Comparison of ENCODE assay signal across 8 mouse cellular contexts in genomic region chr5:149637306-149637705, GRCm38 (mm10). TPM values are rescaled to one million over a fixed set of nuclear protein-coding genes. Genes with fewer than 3 reads are reported as not detected.
DNase-seq lines count a peak whose midpoint lies in the region; ATAC-seq and TF ChIP-seq lines count a peak whose summit lies in the region.

No protein-coding gene starts in this region.

- TF ChIP-seq EP300 in ES-Bruce4 (IDR thresholded peaks at IDR 0.05; ENCODE audit: insufficient read depth, low read depth, low read length), result no peak

- intact Hi-C loops in heart, postnatal 25 days (cut with DNase I), result no loop called here

- no peaks in the 10 kb centered on the region for H3K27me3 ChIP-seq in heart, embryonic 11.5 days (ENCODE audit: control insufficient read depth, insufficient read depth, low read length)
- H3K27me3 ChIP-seq in ES-Bruce4 (ENCODE audit: control insufficient read depth, insufficient read depth, low read length, poor library complexity, severe bottlenecking), result no peaks in the 10 kb centered on the region
- no peaks in the 10 kb centered on the region for H3K27me3 ChIP-seq in hindbrain, embryonic 13.5 days
- no peaks in the 10 kb centered on the region for H3K27me3 ChIP-seq in midbrain, embryonic 12.5 days
- no peaks in the 10 kb centered on the region for H3K27me3 ChIP-seq in thymus, adult 2 months (ENCODE audit: control insufficient read depth, insufficient read depth, low read length)

- H3K27ac ChIP-seq in heart, embryonic 11.5 days (ENCODE audit: low read depth, low read length), result no peak overlapping the region
- H3K27ac ChIP-seq in ES-Bruce4 (ENCODE audit: insufficient read depth, low read length), result no peak overlapping the region
- H3K27ac ChIP-seq in hindbrain, embryonic 13.5 days, result no peak overlapping the region
- no peak overlapping the region for H3K27ac ChIP-seq in midbrain, embryonic 12.5 days (replicated peaks)
- no peak overlapping the region for H3K27ac ChIP-seq in thymus, adult 2 months (ENCODE audit: control insufficient read depth, insufficient read depth, low read length)

- no peaks in the 10 kb centered on the region for H3K36me3 ChIP-seq in heart, embryonic 11.5 days (ENCODE audit: control insufficient read depth, insufficient read depth, low read length)
- H3K36me3 ChIP-seq in ES-Bruce4 (ENCODE audit: control insufficient read depth, insufficient read depth, low read length, poor library complexity, severe bottlenecking), result peaks cover 23% of the 10 kb centered on the region
- H3K36me3 ChIP-seq in hindbrain, embryonic 13.5 days, result peaks cover 8% of the 10 kb centered on the region
- peaks cover 13% of the 10 kb centered on the region for H3K36me3 ChIP-seq in midbrain, embryonic 12.5 days
- no peaks in the 10 kb centered on the region for H3K36me3 ChIP-seq in thymus, adult 2 months (ENCODE audit: control insufficient read depth, insufficient read depth, low read length)

- TF ChIP-seq POLR2A in ES-Bruce4 (IDR thresholded peaks at IDR 0.05; ENCODE audit: insufficient read depth, low read length), result no peak
- no peak for TF ChIP-seq POLR2A in thymus, adult 2 months (IDR thresholded peaks at IDR 0.05; ENCODE audit: control insufficient read depth, extremely low read depth, insufficient read depth, low read length, poor library complexity)

- peaks cover 8% of the 10 kb centered on the region; the same call in 1 of the 2 replicates for H3K4me1 ChIP-seq in heart, embryonic 11.5 days (ENCODE audit: control insufficient read depth, insufficient read depth, low read length)
- H3K4me1 ChIP-seq in ES-Bruce4 (ENCODE audit: control insufficient read depth, insufficient read depth, low read length), result no peaks in the 10 kb centered on the region
- peaks cover 22% of the 10 kb centered on the region for H3K4me1 ChIP-seq in hindbrain, embryonic 13.5 days (replicated peaks)
- peaks cover 29% of the 10 kb centered on the region for H3K4me1 ChIP-seq in midbrain, embryonic 12.5 days
- peaks cover 5% of the 10 kb centered on the region; the same call in 1 of the 2 replicates for H3K4me1 ChIP-seq in thymus, adult 2 months (replicated peaks; ENCODE audit: control insufficient read depth, insufficient read depth, low read length)

- DNase-seq in heart, postnatal 25 days (ENCODE audit: low spot score), result no peak
- DNase-seq in B cell, adult 2 months, result no peak
- DNase-seq in kidney, postnatal 25 days, result no peak
- DNase-seq in thymus, adult 2 months, result no peak

- H3K9me3 ChIP-seq in heart, embryonic 11.5 days (replicated peaks; ENCODE audit: control insufficient read depth, low read length), result no peaks in the 10 kb centered on the region
- no peaks in the 10 kb centered on the region for H3K9me3 ChIP-seq in ES-Bruce4 (replicated peaks; ENCODE audit: control insufficient read depth, insufficient read depth, low read length, poor library complexity, severe bottlenecking)
- no peaks in the 10 kb centered on the region for H3K9me3 ChIP-seq in hindbrain, embryonic 13.5 days
- no peaks in the 10 kb centered on the region for H3K9me3 ChIP-seq in midbrain, embryonic 12.5 days

- TF ChIP-seq CTCF in ES-Bruce4 (IDR thresholded peaks at IDR 0.05; ENCODE audit: low read depth, low read length), result no peak
- TF ChIP-seq CTCF in thymus, adult 2 months (IDR thresholded peaks at IDR 0.05; ENCODE audit: borderline replicate concordance, control insufficient read depth, extremely low read depth, insufficient read depth, low read length, poor library complexity), result no peak

- ATAC-seq in heart, embryonic 11.5 days (replicated peaks; ENCODE audit: insufficient number of reproducible peaks, low FRiP score, low TSS enrichment), result no peak
- ATAC-seq in hindbrain, embryonic 13.5 days (ENCODE audit: low FRiP score), result no peak
- ATAC-seq in midbrain, embryonic 12.5 days (ENCODE audit: low FRiP score, low read depth), result no peak

- WGBS in heart, embryonic 11.5 days (ENCODE audit: insufficient replicate concordance), result 69% methylated on average over 8 of the region's 8 CpGs
- whole genome bisulfite sequencing in hindbrain, embryonic 13.5 days, result 60% methylated on average over 8 of the region's 8 CpGs
- WGBS in midbrain, embryonic 12.5 days, result 63% methylated on average over 8 of the region's 8 CpGs
- WGBS in thymus, adult 2 months, result 79% methylated on average over 8 of the region's 8 CpGs

- H3K9ac ChIP-seq in heart, embryonic 11.5 days (ENCODE audit: low read depth, low read length), result no peak overlapping the region; the same call in 1 of the 2 replicates
- 0 out of 2 replicates have a peak overlapping the region, but pooled peaks have one; percentile 27 for H3K9ac ChIP-seq in ES-Bruce4 (ENCODE audit: low read depth, poor library complexity, severe bottlenecking)
- peak overlapping the region; percentile 70 for H3K9ac ChIP-seq in hindbrain, embryonic 13.5 days
- H3K9ac ChIP-seq in midbrain, embryonic 12.5 days (replicated peaks), result peak overlapping the region; percentile 59

- H3K4me2 ChIP-seq in heart, embryonic 11.5 days, result peak overlapping the region; percentile 81
- peak overlapping the region; percentile 81 for H3K4me2 ChIP-seq in hindbrain, embryonic 13.5 days
- H3K4me2 ChIP-seq in midbrain, embryonic 12.5 days (replicated peaks), result peak overlapping the region; percentile 73

- 0 out of 2 replicates have a peak overlapping the region, but pooled peaks have one; percentile 78 for H3K4me3 ChIP-seq in heart, embryonic 11.5 days (ENCODE audit: low read depth, low read length)
- no peak overlapping the region for H3K4me3 ChIP-seq in ES-Bruce4 (ENCODE audit: low read depth, low read length)
- peak overlapping the region; percentile 74; the same call in 1 of the 2 replicates for H3K4me3 ChIP-seq in hindbrain, embryonic 13.5 days
- peak overlapping the region; percentile 71 for H3K4me3 ChIP-seq in midbrain, embryonic 12.5 days
- no peak overlapping the region for H3K4me3 ChIP-seq in thymus, adult 2 months (ENCODE audit: control insufficient read depth, insufficient read depth, low read length)

RNA-seq across cellular contexts. Expression of gene Hsph1, which starts 1.1 kb away (rescaled TPM):
- polyA plus RNA-seq in heart, embryonic 11.5 days (2014; fragmentation: Nextera tagmentation; extraction: Ambion mirVana), result 55.2 and 57.4 TPM in 2 replicates
- total RNA-seq in heart, postnatal 25 days (2021), result 10 to 100 TPM; 38.2 to 62.1 TPM
- polyA plus RNA-seq in ES-Bruce4 (2011; ENCODE audit: insufficient read depth, insufficient read length, low read depth, missing spikeins), result 154 and 163 TPM in 2 replicates
- polyA plus RNA-seq in hindbrain, embryonic 13.5 days (2015; fragmentation: Nextera tagmentation; extraction: Ambion mirVana), result 83.7 and 92.0 TPM in 2 replicates
- 105 and 119 TPM in 2 replicates for polyA plus RNA-seq in midbrain, embryonic 12.5 days (2016; fragmentation: Nextera tagmentation; extraction: Ambion mirVana)
- polyA plus RNA-seq in thymus, adult 2 months (2012; rRNA removed), result 15.3 and 18.7 TPM in 2 replicates

RNA-seq across cellular contexts. Expression of gene B3glct, which starts 40.7 kb away (rescaled TPM):
- 14.9 and 15.0 TPM in 2 replicates for polyA plus RNA-seq in heart, embryonic 11.5 days (2014; fragmentation: Nextera tagmentation; extraction: Ambion mirVana)
- total RNA-seq in heart, postnatal 25 days (2021), result 1 to 10 TPM; 4.6 to 5.7 TPM
- polyA plus RNA-seq in ES-Bruce4 (2011; ENCODE audit: insufficient read depth, insufficient read length, low read depth, missing spikeins), result 14.2 and 18.5 TPM in 2 replicates
- polyA plus RNA-seq in hindbrain, embryonic 13.5 days (2015; fragmentation: Nextera tagmentation; extraction: Ambion mirVana), result 10.7 and 12.2 TPM in 2 replicates
- polyA plus RNA-seq in midbrain, embryonic 12.5 days (2016; fragmentation: Nextera tagmentation; extraction: Ambion mirVana), result 15.2 and 16.0 TPM in 2 replicates
- polyA plus RNA-seq in thymus, adult 2 months (2012; rRNA removed), result 4.1 and 4.7 TPM in 2 replicates

Comparison
In these comparisons a context has a peak if more than half of its experiments do, and no peak if none do; other contexts are left out.
1. H3K4me3 ChIP-seq: peak in heart, embryonic 11.5 days (single experiment), hindbrain, embryonic 13.5 days (single experiment) and midbrain, embryonic 12.5 days (single experiment); none in ES-Bruce4 (single experiment) and thymus, adult 2 months (single experiment).
2. Peak in every context shown above with its lines, with median percentiles within 50 percentile points of each other: H3K4me2 ChIP-seq.